Mouse (Mus musculus): ENCODE data around the gene Tnrc18. TPM values are rescaled to one million over a fixed set of nuclear protein-coding genes. Genes with fewer than 3 reads are reported as not detected.

The Tnrc18 gene
- total RNA-seq, 2 experiments from 2014 or later: 10.9 to 27.3 TPM

DNA sequence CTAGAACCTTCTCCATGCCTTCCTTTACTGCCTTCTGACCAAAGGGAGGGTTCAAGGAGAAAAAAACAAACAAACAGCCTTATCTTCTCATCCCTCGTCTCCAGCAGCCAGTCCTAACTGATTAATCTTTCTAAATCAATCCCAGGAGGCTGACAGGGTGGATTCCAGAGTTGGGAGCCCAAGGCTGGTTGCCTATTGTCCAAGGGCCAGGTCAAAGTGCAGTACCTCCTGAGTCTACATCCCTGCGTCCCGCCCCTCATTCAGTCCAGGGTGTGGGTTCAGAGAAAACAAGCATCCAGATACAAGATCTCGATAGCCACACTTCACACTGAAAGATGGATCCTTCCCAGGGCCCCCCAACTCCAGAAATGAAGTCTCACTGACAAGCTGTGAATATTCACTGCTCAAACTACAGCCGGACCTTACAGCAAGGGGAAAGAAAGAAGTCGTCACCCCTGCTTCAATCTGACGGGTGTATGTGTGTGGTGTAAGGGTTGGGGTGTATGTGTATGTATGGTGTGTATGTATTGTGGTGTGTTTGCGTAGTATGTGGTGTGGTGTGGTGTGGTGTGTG, 5.5 kb downstream of the Tnrc18 start:
- no peak for ATAC-seq (replicated peaks; ENCODE audit: poor library complexity)

DNA sequence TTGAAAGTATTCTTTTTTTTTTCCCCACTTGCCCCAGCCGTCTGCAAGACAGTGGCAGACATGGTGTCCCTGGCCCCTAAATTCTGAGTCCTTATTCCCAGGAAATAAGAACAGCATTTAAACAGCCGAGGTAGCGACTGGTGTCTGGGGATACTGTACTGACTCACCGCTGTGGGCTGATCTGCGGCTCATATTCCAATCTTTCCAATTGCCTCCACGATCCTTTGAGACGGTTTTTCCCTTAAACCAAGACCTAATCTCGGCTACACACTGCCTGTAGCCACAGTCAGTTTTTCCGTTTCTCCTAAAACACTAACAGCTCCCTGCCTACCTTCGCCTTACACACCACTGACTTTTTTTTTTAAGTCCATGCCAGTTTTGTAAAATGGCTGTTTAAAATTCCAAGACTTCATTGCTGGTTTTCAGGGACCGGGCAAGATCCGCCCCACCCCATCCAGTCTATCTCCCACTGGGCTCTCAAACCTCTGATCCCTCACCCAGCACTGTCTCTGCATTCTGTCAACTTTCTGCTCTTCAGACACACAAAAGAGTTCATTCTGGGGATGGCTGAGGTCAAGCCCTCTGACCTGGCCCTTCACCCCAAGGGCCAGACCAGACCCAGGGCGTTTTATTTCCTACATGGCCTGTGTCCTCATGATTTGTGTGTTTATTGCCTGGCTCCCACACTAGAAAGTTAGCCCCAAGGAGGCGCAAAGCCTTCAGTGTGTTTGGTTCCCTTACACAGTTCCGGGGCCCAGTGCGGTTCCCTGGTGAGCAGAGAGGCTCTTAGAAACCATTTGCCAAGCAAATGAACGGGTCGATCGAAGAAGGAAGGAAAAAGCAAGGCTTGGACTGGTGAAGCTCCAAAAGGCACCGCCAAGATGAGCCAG, 6.5 kb downstream of the Tnrc18 start:
- no peak for ATAC-seq (replicated peaks; ENCODE audit: poor library complexity)

DNA sequence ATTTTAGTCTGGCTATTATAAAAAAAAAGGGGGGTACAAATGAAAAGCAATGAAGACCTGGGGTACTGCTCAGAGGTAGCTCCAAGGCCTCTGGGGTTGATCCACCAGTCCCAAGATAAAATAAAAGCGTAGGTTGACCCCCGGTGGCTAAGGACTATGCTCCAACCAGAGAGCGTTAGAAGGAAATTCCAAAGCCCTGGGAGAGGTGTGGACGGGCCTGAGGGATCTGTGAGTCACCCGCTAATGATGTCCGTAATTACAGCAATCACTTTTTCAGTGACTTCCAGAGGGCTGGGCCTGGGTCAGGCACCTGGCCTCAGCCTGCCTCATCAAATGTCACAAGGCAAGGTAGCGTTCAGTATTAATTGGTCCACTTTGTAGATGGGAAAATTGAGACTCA, 9.8 kb downstream of the Tnrc18 start:
- no peak for ATAC-seq (replicated peaks; ENCODE audit: poor library complexity)

DNA sequence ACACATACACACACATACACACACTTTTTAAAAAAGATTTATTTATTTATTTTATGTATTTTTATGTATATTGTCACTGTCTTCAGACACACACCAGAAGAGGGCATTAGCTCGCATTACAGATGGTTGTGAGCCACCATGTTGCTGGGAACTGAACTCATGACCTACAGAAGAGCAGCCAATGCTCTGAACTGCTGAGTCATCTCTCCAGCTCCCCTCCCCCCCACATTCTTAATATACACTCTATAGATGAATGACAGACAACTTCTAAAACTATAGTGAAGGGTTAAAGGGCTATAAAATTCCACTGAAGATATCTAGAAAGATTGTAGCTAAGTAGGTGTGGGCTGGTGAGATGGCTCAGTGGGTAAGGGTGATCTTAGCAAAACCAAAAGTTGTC, 13.7 kb downstream of the Tnrc18 start:
- no peak for ATAC-seq (replicated peaks; ENCODE audit: poor library complexity)

DNA sequence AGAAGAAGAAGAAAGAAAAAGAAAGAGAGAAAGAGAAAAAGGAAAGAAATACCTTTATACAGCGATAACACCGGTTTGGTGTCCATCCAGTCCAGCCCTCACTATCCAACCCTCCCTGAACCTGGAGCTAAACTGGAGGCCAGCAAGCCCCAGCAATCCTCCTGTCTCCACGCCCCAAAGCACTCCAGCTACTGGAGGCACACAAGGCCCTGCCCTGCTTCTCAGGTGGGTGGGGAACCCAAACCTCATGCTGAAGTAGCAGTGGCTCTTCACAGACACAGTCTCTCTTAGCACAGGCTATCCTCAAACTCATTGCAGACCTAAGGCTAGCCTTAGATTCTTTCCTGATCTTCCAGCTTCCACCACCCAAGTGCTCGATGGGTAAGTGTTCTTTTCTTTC, 14.6 kb downstream of the Tnrc18 start:
- no peak for ATAC-seq (replicated peaks; ENCODE audit: poor library complexity)

DNA sequence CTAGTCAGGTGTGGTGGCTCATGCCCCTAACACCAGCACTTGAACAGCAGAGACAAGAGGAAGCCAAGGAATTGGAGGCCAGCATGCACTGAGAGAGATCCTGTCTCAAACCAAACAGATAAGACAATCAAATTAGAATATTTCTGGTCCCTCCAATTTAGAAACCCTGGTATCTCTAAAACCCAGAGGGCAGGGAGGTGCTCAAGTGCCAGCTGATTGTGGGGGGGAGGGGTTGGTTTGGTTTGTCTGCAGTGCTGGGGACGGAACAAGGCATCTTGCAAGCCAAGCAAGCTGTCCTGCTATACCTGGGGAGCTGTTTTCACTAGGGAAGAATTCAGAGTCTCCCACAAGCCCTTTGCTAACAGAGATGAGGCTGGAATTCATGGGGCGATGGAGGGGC, 15.5 kb downstream of the Tnrc18 start:
- ATAC-seq (replicated peaks; ENCODE audit: poor library complexity): peak; percentile 83

DNA sequence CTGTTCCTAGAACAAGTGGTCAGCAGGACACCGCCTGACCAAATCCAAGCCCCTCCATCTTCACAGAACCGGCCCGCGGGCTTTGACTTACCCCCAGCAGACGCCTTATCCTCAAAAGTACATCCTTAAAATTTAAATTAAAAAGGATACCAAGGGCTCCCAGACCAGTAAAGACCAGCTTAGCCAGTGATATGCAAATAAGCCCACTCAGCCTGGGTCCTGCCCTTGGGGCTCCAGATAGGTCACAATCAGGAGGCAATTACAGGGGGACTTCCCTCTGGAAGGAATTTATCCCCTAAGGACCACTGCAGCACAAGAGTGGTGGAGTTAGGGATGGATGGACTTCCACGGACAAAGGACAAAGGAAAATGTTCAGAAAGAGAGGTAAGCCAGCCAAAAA, 16.8 kb downstream of the Tnrc18 start:
- ATAC-seq (replicated peaks; ENCODE audit: poor library complexity): no peak

DNA sequence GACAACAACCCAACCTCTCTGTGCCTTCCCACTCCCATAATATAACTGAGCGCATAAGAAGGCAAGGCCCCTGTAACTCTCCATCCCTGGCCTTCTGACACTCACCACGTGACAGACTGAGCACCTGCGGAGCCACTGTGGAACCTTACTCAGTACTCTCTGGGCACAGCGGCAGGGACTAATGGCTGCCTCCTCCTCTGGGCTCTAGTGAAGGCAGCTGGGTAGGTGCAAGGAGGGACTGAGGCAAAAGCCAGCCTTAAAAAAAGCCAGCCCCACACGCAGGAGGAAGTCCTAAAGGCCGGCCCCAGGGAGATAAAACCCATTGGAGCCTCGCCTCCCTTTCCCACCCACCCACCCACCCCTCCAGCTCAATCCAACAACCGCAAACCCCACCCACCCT, 17.3 kb downstream of the Tnrc18 start:
- ATAC-seq (replicated peaks; ENCODE audit: poor library complexity): no peak

DNA sequence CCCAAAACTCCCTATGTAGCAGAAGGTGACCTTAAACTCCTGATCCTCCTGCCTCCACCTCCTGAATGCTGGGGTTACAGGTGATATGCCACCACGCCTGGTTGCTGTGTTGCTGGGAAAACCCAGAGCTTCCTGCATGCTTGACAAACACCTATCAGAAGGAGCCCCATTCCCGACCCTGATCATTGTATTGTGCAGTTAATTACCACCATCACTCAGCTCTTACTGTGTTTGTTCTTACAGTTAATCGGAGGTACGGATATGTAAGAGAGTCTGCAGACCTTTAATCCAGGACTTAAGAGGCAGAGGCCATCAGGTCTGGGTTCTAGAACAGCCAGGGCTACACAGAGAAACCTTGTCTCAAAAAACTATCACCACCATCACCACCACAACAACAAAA, 18.2 kb downstream of the Tnrc18 start:
- ATAC-seq (replicated peaks; ENCODE audit: poor library complexity): no peak

DNA sequence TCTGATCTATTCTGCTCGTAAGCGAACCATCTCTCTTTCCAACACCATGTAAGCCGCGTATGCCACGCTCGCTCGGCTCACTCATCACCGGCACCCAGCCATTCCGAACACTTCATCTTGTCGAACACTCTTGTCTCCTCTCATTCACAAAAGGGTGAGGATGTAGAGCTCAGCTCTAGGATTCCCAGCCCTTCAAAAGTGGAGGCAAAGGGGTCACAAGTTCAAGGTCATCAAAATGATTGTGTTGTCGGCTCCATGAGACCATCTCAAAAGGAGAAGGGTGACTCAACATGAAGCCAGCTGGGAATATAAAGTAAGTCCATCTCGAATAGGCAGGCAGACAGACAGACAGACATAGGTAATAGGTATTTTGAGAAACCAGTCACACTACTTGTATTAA, 19.3 kb downstream of the Tnrc18 start:
- no peak for ATAC-seq (replicated peaks; ENCODE audit: poor library complexity)

DNA sequence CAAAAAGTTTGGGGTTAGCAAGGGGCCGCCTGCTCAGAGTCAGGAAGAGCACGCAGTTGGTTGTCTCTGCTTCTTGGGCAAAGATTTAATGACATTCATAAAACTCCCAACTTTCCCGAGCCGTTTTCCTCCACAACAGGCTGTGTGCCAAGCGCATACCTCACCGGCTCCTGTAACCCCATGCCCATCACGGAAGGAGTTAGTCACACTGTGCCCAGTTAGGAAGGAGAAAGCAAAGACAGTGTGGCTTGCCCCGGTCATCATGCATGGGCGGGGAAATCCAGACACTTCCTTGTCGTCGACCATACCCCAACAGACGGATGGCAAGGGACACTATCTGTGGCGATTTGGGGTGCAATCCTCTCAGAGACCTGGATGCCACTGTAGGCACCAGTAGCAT, 19.8 kb downstream of the Tnrc18 start:
- no peak for ATAC-seq (replicated peaks; ENCODE audit: poor library complexity)

DNA sequence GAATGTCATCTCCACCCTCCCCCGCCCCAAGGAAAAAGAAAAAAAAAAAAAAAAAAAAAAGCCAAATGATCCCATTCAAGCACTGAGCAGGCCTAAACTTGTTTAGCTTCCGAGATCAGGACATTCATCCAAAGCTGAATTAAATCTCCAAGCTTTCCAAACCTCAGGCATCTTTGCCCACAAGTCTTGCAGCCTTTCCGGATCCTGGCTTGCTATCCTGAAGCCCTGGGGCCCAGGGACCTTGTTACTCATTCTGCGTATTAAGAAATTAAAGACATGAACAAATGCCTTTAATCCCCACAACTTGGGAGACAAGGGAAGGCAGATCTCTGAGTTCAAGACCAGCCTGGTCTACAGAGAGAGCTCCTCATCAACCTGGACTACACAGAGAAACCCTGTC, 20.5 kb downstream of the Tnrc18 start:
- ATAC-seq (replicated peaks; ENCODE audit: poor library complexity): no peak

DNA sequence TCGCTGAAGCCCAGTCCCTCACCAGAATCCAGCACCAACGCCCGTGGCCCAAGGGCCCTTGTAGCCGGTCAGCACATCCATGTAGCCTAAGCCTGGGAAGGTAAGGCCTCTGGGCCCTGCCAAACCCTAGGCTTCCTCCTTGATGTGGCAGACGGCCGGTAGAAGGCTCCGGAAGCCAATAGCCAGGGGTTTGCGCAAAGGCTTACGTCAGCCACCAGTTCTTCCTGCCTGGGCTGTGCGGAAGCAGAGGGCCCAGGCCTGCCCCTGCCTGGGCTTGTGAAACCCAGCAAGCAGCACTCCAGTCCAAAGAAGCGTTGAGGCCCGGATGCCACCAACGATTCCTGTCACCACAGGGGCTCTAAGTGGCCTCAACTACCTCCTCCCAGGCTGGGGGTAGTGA, 22.9 kb downstream of the Tnrc18 start:
- peak; percentile 92 for ATAC-seq (replicated peaks; ENCODE audit: poor library complexity)

DNA sequence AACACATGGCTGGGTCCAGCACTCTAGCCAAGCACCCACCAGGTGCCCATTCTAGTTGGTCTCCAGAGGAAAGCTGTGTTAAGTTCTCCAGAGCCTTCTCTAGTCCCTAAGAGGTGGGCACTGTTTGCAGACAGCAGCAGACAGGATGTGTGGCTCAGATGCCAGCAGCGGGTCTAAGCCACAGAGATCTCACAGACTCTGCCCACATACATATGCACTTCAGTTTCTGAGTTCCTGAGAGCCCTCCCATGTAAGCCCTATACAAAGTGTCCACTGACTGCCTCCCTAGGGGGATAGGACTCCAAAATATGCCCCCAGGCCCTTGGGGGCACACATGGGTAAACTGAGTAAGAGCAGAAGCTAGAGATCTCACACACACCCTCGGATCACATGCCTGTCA, 23.3 kb downstream of the Tnrc18 start:
- peak; percentile 53 for ATAC-seq (replicated peaks; ENCODE audit: poor library complexity)

DNA sequence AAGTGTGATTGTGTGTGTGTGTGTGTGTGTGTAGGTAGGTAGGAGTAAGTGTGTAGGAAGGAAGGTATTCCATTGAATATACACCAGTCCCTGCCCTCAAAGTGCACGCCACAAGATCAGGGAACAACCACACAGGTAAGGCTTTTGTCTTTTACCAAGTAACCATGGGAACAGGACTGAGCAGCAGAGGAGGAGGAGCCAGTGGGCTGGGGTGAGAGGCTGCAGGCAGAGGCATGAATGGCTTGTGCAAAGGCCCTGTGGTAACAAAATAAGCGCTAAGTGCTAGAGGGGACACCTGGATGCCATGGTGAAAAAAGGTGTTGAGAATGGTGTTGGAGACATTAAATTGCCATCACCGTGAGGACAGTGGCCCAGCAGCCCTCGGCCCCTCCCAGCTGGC, 24.9 kb downstream of the Tnrc18 start:
- ATAC-seq (replicated peaks; ENCODE audit: poor library complexity): no peak

DNA sequence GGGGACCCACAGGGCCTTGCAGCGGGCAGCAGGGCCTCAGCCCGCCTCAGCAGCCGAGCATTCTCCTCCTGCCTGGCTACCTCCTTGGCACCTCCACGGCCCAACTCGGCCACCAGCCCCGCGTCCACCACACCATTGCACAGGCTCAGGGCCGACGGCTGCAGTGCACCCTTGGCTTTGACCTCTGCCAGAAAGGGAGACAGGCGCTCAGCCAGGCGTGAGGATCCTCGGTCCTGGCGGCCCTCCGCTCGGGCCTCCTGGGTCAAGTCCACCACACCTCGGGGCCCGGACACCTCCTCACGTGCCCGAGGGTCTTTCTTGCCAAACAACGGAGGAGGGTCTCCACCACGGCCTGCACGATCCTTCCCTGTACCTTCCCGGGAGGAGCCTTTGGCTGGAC, 29.2 kb downstream of the Tnrc18 start:
- ATAC-seq (replicated peaks; ENCODE audit: poor library complexity): no peak

DNA sequence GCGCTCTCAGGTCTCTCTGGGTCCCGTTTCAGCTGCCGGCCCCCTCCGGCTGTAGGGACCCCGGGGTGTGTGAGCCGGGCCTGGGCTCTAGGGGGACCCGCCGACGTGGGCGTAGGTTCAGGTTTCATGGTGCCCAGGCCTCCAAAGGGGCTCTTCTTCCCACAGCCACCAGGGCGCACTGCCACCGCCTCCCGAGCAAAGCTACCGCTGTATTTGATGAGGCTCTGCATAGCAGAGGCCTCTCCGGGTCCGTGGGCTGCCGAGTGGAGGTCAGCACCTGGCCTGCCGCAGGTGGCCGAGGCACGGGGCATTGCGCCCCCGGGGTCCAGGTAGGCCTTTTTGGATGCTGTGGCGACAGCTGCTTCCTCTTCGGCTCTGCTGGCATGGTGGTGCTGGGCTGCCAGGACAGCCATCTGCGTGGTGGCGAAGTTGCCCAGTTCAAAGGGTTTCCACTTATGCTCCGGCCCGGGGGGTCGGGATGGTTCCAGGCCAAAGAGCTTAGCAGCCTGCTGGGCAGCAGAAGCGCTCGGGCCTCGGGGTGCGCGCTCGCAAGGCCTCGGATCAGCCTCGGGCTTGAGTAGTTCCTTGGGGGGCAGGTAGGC, 30.1 kb downstream of the Tnrc18 start:
- peak; percentile 18; the same call in 1 of the 2 replicates for ATAC-seq (replicated peaks; ENCODE audit: poor library complexity)

DNA sequence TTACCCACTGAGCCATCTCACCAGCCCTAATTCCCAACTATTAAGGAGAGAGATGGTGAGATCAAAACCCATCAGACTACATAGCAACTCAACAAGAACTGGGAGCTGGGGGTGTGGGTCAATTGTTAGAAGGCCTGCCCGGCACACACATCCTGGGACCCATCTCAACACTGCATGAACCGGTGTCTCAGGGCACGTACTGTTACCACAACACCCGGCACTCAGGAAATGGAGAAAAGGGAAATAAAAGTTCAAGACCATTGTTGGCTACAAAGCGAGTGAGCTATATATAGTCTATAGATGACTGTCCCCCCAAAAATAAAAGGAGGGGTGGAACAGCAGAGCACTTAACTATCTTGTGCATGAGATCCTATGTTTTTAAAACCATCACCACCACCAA, 30.8 kb downstream of the Tnrc18 start:
- ATAC-seq (replicated peaks; ENCODE audit: poor library complexity): peak; percentile 68

DNA sequence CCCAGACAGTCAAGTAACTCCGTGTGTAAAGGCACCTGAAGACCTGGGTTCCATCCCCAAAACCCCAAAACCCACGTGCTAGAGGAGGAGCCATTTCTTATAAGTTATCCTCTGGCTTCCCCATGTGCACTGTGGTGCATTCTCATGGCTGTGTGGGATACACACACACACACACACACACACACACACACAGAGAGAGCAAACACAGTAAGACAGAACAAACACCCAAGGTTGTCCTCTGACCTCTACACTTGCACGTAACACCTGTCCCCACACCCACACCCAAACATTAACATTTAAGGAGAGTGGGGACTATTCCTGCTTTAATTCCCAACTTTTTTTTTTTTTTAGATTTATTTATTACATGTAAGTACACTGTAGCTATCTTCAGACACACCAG, 31.2 kb downstream of the Tnrc18 start:
- ATAC-seq (replicated peaks; ENCODE audit: poor library complexity): no peak

DNA sequence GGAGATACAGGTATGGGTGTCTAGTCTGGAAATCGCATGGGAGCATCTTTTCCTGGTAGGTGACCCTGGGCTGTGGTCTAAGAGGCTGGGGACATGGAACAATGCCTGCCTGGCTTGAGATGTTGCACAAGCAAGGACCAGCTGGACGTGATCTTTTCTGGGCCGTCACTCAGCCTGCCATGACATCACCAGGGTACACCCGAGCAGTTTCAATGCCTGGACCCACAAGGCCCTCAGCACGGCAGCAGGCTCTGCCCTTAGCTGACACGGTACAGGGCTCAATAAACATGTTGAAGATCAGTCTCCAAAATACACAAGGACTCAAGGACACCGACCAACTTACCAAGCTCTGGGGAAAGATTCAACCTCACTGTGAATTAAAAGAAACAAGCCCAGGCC, 34.3 kb downstream of the Tnrc18 start:
- no peak for ATAC-seq (replicated peaks; ENCODE audit: poor library complexity)

DNA sequence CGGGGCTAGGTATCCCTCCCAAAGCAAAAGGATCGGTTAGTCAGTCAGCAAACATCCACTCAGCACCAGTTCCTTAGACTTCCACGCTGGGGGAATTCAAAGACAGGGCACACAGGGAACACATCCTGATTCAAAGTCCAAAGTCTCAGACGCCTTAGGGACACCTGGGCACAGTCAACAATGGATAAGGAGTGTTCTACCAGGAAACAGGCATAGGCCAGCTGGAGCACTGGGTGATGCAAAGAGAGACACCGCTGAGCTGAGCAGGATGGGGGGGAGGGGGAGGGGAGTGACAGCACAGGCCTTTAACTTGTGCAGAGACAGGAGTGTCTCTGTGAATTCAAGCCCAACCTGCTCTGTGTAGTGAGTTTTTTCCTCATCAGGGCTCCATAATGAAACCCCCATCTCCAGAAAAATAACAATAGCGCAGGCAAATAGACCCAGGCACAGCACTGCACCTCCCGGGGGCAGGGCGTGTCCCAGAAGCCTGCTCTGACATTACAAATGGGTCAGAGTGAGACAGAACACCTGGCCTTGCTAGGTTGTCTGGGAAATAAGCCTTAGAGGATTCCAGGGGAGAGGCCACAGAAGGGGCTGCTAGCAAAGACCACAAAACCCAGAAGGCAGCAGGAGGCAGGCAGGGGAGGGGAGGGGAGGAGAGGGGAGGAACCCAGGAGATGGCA, 34.9 kb downstream of the Tnrc18 start:
- no peak for ATAC-seq (replicated peaks; ENCODE audit: poor library complexity)

DNA sequence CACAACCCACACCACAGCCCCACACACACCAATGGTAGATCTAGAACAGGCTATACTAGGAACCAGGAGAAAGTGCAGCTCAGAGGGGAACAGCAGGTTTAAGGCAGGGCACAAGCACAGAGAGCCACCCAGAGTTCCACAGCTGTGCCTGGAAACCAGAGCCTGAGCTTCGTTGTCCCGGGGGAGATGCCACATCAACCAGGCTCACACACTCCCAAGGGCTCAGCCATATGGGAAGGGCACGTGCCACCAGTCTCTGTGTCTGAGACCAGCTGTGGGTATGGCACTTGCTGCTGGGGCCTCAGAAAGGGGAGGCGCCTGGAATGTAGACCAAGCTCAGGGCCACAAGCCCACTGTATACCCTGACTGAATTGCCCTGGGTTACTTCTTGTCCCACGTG, 36.9 kb downstream of the Tnrc18 start:
- ATAC-seq (replicated peaks; ENCODE audit: poor library complexity): no peak

Measured in megakaryocyte progenitor cell, adult 5-6 weeks (primary cell).